ENCODE assay signal across 17 mouse cellular contexts in genomic region chr13:95260391-95260790, GRCm38 (mm10). TPM values are rescaled to one million over a fixed set of nuclear protein-coding genes. Genes with fewer than 3 reads are reported as not detected.
DNase-seq lines count a peak whose midpoint lies in the region; ATAC-seq and TF ChIP-seq lines count a peak whose summit lies in the region.
"Had no signal": no experiment of that assay in that cellular context is flagged by ENCODE, and none has a peak within 500 bp of the region (broad histone marks: within the 10 kb centered on the region; RNA-seq: fewer than 3 reads in every experiment).

No protein-coding gene starts in this region.

- no peaks in the 10 kb centered on the region for H3K27me3 ChIP-seq in stomach, embryonic 14.5 days (ENCODE audit: control insufficient read depth, insufficient read depth, low read length)
- H3K27me3 ChIP-seq: forebrain, embryonic 12.5 days; limb, embryonic 13.5 days; liver, embryonic 15.5 days; Patski had no signal

- no peaks in the 10 kb centered on the region for H3K9me3 ChIP-seq in stomach, embryonic 14.5 days (ENCODE audit: control insufficient read depth, low read depth, low read length)
- H3K9me3 ChIP-seq: forebrain, embryonic 12.5 days; limb, embryonic 13.5 days; liver, embryonic 15.5 days had no signal

- DNase-seq in cerebellum, postnatal 4 days (ENCODE audit: low spot score in 2 of 2) = no peak
- DNase-seq in layer of hippocampus, adult 2 months (ENCODE audit: low spot score in 2 of 2) = no peak
- no peak for DNase-seq in layer of hippocampus, postnatal 10 days (ENCODE audit: low spot score in 2 of 2)
- peak; percentile 26 for DNase-seq in kidney, postnatal 14 days
- no peak for DNase-seq in thymus, postnatal 4 days
- no peak for DNase-seq in frontal cortex, postnatal 14 days (ENCODE audit: low spot score in 2 of 2)
- DNase-seq: cerebellum, adult 11 months; right cerebral cortex, postnatal 4 days had no signal

- H3K36me3 ChIP-seq in stomach, embryonic 14.5 days (ENCODE audit: control insufficient read depth, insufficient read depth, low read length) = no peaks in the 10 kb centered on the region
- H3K36me3 ChIP-seq: forebrain, embryonic 12.5 days; limb, embryonic 13.5 days; liver, embryonic 15.5 days had no signal

- H3K27ac ChIP-seq in layer of hippocampus, adult 2 months = no peak overlapping the region
- H3K27ac ChIP-seq in stomach, embryonic 14.5 days (ENCODE audit: low read length) = no peak overlapping the region
- H3K27ac ChIP-seq: forebrain, embryonic 12.5 days; hindbrain, embryonic 14.5 days; left cerebral cortex, adult 2 months; limb, embryonic 13.5 days; liver, embryonic 15.5 days had no signal

- H3K9ac ChIP-seq in stomach, embryonic 14.5 days (replicated peaks; ENCODE audit: low read depth, low read length) = no peak overlapping the region
- H3K9ac ChIP-seq: forebrain, embryonic 12.5 days; hindbrain, embryonic 14.5 days; limb, embryonic 13.5 days; liver, embryonic 15.5 days had no signal

- ATAC-seq in cerebellum, adult (ENCODE audit: insufficient number of reproducible peaks, low FRiP score, low TSS enrichment) = peak; percentile 33; the same call in 1 of the 2 replicates
- peak; percentile 33; the same call in 1 of the 2 replicates for ATAC-seq in stomach, embryonic 14.5 days (ENCODE audit: insufficient number of reproducible peaks, insufficient read depth, low FRiP score, low read depth)
- ATAC-seq: midbrain, embryonic 16.5 days; Patski had no signal

- H3K4me1 ChIP-seq in stomach, embryonic 14.5 days (ENCODE audit: control insufficient read depth, insufficient read depth, low read length) = 0 out of 2 replicates have a peak, but pooled peaks cover 3% of the 10 kb centered on the region
- H3K4me1 ChIP-seq: forebrain, embryonic 12.5 days; liver, embryonic 15.5 days had no signal

- WGBS in stomach, embryonic 14.5 days = 8% methylated on average over 1 of the region's 1 CpGs

- H3K4me2 ChIP-seq in stomach, embryonic 14.5 days (replicated peaks; ENCODE audit: low read depth, low read length) = no peak overlapping the region
- H3K4me2 ChIP-seq: forebrain, embryonic 12.5 days; hindbrain, embryonic 14.5 days; limb, embryonic 13.5 days; liver, embryonic 15.5 days had no signal

- TF ChIP-seq CTCF in layer of hippocampus, adult 2 months (conservative IDR thresholded peaks at IDR 0.05) = 0 out of 2 replicates have a peak, but pooled peaks have one; percentile 9

- no peak overlapping the region for H3K4me3 ChIP-seq in layer of hippocampus, adult 2 months
- no peak overlapping the region for H3K4me3 ChIP-seq in stomach, embryonic 14.5 days (ENCODE audit: low read depth, low read length)
- H3K4me3 ChIP-seq: forebrain, embryonic 12.5 days; left cerebral cortex, adult 2 months; limb, embryonic 13.5 days; liver, embryonic 15.5 days had no signal

RNA-seq across cellular contexts. Expression of gene Pde8b, which starts 10.3 kb away (rescaled TPM):
- total RNA-seq in layer of hippocampus, adult 2 months (2021) = 100 to 1,000 TPM; 114 to 120 TPM
- total RNA-seq in layer of hippocampus, postnatal 10 days (2021) = 10 to 100 TPM; 56.3 to 59.2 TPM
- polyA plus RNA-seq in stomach, embryonic 14.5 days (2014; fragmentation: Nextera tagmentation; extraction: Ambion mirVana) = 5.5 and 7.8 TPM in 2 replicates
